Mouse (Mus musculus): ENCODE measurements around the gene Ccdc6.
"Not testable (repeated sequence)": the region's sequence is repeated elsewhere in the genome, so short reads cannot be mapped to it uniquely, and the experiment has no call there.

The Ccdc6 gene

GRCm38 (mm10) chr10:70174494-70175190 is 77.7 kb downstream of the Ccdc6 start:
- no peak for DNase-seq

- no peak for DNase-seq
These were observed 83.8 kb downstream of the Ccdc6 start for GRCm38 (mm10) chr10:70180727-70181126.

- DNase-seq, result no peak
These were observed 84.5 kb downstream of the Ccdc6 start for GRCm38 (mm10) chr10:70181279-70181972.

- DNase-seq, result no peak
These were observed 86.5 kb downstream of the Ccdc6 start for GRCm38 (mm10) chr10:70183210-70184080.

GRCm38 (mm10) chr10:70186136-70186535 is 89.2 kb downstream of the Ccdc6 start:
- DNase-seq, result no peak

GRCm38 (mm10) chr10:70186586-70186985 is 89.7 kb downstream of the Ccdc6 start:
- no peak for DNase-seq

- DNase-seq, result no peak
These were observed 92.9 kb downstream of the Ccdc6 start for GRCm38 (mm10) chr10:70189864-70190263.

- no peak for DNase-seq
These were observed 97.4 kb downstream of the Ccdc6 start for GRCm38 (mm10) chr10:70194283-70194682.

GRCm38 (mm10) chr10:70195279-70195678 is 98.4 kb downstream of the Ccdc6 start:
- DNase-seq, result no peak

- no peak for DNase-seq
These were observed 98.9 kb downstream of the Ccdc6 start for GRCm38 (mm10) chr10:70195786-70196185.

GRCm38 (mm10) chr10:70196666-70197065 is 99.7 kb downstream of the Ccdc6 start:
- DNase-seq, result no peak

- no peak for DNase-seq
These were observed 100.7 kb downstream of the Ccdc6 start for GRCm38 (mm10) chr10:70197601-70198000.

- DNase-seq, result no peak
These were observed 101.1 kb downstream of the Ccdc6 start for GRCm38 (mm10) chr10:70198012-70198411.

GRCm38 (mm10) chr10:70198951-70199463 is 102.1 kb downstream of the Ccdc6 start:
- DNase-seq, result no peak

- DNase-seq, result no peak
These were observed 102.7 kb downstream of the Ccdc6 start for GRCm38 (mm10) chr10:70199466-70200210.

- no peak for DNase-seq
These were observed 104.1 kb downstream of the Ccdc6 start for GRCm38 (mm10) chr10:70200889-70201500.

- DNase-seq, result no peak
These were observed 107.8 kb downstream of the Ccdc6 start, which contains the start of gene Mrln for GRCm38 (mm10) chr10:70204505-70205399. Gene Mrln, plus strand, starts transcription at chr10:70204664.

- no peak for DNase-seq
These were observed 114.4 kb downstream of the Ccdc6 start for GRCm38 (mm10) chr10:70211281-70211680.

- no peak for DNase-seq
These were observed 124.0 kb downstream of the Ccdc6 start for GRCm38 (mm10) chr10:70220971-70221370.

- not testable (repeated sequence) for DNase-seq
These were observed 125.3 kb downstream of the Ccdc6 start for GRCm38 (mm10) chr10:70222231-70222630.

- no peak for DNase-seq
These were observed 127.7 kb downstream of the Ccdc6 start for GRCm38 (mm10) chr10:70224571-70224970.

Measured in right cerebral cortex, postnatal 4 days (tissue).